Mouse (Mus musculus): ENCODE measurements around the gene Fads6.

DNA sequence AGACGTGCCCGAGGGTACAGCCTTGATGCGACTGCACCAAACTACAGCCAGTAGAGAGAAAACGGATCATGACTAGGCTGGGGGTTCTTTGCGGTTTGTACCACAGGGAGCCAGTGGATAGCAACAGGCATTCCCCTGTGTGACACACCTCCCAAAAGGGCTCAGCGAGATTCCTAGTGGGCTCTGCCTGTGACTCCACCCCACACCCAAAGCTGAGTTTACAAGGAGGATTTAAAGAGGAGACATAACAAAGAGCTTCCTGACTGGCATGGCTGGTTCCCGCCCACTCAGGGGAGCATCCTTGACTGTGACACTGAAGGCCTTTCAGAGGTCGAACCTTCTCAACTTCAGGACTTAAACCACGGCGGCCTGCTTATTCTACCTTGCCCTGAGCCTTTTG, 6.0 kb downstream of the Fads6 start:
- no peak for TF ChIP-seq CTCF (IDR thresholded peaks at IDR 0.05; ENCODE audit: extremely low read depth, insufficient read depth, low read length)
- no peak for TF ChIP-seq POLR2A (IDR thresholded peaks at IDR 0.05; ENCODE audit: extremely low read depth, insufficient read depth, low read length)

Data from cortical plate, adult 2 months (tissue).